Mouse (Mus musculus) cerebellum, postnatal 36 days (tissue): ENCODE results near the gene Ptbp1.

Experiments used
- DNase-seq, 2 experiments: peaks; one replicate each; pipeline ENCODE4 v3.0.0; 2021 to 2022; ENCODE audit warnings: mixed read lengths in 2 of 2

The Ptbp1 gene

GRCm38 (mm10) chr10:79860079-79860911 is 6.1 kb downstream of the Ptbp1 start:
- DNase-seq: no peak

GRCm38 (mm10) chr10:79861230-79862048 is 7.2 kb downstream of the Ptbp1 start:
- DNase-seq: peak; percentile 75 to 76

DNA sequence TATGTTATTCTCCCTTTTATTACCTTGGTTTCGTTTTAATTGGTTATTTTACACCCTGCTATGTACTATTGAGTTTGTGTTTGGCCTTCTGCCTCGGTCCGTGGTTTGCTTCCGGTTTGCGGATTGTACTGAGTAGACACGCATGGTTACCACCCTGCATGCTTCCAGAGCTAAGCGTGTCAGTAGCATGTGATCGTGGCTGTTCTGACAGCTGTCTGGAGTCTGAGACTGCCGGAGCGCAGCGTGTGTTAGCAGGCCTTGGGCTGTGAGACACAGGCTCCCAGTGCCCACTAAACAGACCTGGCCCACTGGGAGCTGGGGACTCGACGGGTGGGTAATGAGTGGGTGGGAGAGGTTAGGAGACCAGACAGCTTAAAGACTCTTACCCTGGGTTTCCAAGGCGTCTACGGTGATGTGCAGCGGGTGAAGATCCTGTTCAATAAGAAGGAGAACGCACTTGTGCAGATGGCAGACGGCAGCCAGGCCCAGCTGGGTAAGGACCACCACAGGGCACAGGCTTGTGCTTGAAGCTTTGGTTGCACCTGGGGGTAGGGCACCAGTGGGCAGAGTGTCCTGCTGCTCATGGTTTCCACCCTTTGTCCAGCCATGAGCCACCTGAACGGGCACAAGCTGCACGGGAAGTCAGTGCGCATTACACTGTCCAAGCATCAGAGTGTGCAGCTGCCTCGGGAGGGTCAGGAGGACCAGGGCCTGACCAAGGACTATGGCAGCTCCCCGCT is 8.0 kb downstream of the Ptbp1 start:
- no peak for DNase-seq

DNA sequence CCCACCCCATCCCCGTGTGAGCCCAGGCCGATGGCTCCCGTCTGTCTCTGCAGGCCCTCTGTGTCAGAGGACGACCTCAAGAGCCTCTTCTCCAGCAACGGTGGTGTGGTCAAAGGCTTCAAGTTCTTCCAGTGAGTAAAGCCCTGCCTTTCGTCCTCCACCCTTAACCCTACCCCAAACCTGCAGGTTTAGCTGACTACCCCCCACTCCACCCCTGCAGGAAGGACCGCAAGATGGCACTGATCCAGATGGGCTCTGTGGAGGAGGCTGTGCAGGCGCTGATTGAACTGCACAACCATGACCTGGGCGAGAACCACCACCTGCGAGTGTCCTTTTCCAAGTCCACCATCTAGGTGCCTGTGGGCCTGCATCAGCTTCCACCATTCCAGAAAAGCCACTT is 8.7 kb downstream of the Ptbp1 start:
- DNase-seq: no peak

GRCm38 (mm10) chr10:79864351-79865188 is 10.3 kb downstream of the Ptbp1 start:
- no peak for DNase-seq

DNA sequence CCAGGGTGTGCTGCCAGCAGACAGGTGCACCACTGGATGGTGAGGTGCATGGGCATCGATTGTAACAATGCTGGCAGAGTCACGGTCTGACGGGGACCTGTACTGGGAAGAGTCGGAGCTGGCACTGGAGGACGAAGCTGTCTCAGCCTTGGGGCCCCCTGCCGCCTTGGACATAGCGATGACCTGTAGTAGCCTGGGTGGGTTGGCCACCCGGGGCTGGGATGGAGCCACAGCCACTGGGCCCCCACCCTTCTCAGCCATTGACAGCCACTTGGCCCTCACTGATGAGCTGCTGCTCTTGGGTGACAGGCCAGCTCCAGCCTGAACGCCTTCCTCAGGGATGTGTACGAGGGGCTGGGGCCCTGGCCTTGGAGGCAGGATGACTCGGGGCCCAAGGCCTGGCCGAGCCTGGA is 11.0 kb downstream of the Ptbp1 start:
- DNase-seq: no peak

DNA sequence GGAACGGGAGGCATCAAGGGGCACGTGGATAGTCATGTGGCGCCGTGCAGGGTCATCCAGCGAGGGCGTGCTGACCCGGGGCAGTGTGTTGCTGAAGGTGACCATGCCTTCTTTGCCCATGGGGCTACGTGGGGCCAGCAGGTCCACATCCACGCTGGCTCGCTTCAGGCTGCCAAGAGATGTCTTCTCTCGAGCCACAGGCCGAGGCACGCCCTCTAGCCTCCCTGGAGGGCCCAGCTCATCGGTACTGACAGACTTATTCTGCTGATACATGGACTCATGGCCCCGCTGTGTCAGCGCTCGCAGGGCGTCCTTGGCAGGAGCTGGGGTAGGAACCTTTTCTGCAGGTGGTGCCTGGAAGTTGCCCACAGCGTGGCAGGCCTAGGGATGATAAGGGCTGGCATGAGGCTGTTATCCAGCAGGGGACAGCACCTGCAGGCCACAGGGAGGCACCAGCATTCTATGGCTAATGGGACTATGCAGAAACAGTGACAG is 11.6 kb downstream of the Ptbp1 start:
- peak; percentile 44 to 52 for DNase-seq

- DNase-seq: no peak
Measured at GRCm38 (mm10) chr10:79866601-79867000, 12.4 kb downstream of the Ptbp1 start.

DNA sequence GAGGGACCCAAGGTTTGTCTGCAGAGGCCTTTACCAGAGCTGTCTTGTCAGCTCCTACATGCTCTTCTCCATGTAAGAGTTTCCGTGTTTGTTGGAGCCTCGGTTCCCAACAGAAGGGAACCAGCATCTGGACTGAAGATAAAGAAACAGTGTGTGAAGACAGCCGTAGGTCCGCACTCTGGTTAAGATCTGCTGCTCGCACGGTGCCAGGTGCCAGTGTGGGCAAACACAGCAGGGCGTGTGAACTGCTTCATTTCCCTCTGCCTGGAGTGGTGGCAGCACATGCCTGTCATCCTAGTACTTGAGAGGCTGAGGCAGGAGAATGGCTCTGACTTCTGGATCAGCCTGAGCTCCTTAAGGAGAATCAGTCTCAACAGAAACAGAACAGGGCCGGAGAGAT is 17.6 kb downstream of the Ptbp1 start:
- DNase-seq: no peak

DNA sequence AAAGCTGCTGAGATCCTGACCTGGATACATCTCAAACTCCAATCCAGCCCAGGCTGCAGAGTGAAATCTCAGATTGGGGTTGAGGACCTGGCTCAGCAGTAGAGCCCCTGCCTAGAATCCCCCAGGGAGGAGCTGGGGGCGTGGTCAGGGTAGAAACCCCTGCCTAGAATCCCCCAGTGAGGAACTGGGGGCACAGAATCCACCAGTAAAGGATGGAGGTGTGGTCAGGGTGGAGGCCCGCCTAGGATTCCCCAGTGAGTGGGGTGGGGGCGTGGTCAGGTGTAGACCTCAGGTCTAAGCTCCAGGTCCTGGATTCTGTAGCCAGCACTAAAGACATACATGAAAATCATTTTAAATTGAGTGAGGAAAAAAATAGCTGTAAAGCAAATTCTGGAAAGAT is 18.6 kb downstream of the Ptbp1 start:
- DNase-seq: no peak

GRCm38 (mm10) chr10:79873313-79873712 is 19.1 kb downstream of the Ptbp1 start:
- no peak for DNase-seq

DNA sequence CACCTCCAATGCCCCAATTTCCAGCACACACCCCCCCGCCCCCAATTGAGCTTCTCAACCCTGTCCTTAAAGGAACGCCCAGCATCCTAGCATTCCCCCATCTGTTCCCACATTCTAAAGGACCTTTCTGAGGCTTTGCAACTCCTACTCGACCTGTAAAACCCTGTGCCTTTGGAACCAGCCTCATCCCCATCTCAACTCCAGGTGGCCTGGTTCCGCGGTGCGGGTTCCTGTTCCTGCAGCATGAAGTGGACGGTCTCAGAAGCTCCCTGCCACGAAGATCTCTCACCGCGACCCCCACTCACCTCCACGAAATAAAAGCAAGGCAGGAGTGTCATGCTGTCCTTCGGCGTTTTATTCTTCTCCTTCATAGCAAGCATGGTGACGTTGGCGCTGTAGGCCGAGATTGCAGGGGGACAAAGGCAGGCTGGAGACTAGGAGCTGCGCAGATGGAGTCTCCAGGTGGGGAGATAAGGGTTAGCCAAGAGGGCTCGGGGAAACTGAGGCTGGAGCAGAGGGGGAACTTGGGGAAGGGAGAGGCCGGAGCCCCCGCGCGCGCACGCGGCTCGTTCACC is 19.6 kb downstream of the Ptbp1 start:
- no peak for DNase-seq

DNA sequence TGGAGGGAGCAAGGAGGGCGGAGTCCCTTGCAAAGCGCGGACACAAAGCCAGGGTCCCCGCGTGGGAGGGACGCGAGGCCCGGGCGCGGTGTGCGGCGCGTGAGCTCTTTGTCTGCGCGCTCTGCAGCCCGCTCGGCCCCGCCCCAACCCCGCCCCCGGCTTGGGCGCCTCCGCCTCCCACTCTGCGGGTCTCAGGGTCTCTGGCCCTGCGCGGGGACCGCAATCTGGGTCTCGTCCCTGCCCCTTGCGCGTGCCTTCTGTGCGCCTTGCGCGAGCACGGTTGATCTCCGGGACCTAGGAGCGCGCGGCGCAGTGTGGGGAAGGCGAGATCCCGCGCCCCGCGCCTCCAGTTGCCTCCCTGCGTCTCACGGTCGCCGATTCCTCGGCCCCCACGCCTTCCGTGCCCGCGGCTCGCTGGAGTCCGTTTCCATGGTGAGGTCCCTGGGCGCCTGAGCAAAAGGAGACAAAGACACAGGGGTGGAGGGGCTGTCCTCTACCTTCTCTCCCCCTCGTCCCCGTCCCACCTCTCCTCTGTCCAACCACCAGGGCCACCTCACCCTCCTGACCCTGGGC is 20.1 kb downstream of the Ptbp1 start, which contains the start of the genes Prtn3 and Plppr3:
Gene Prtn3, plus strand, starts transcription at position 187 of the 573 bp plus-strand sequence.
Gene Plppr3, minus strand, starts transcription at position 345 of the 573 bp plus-strand sequence.
- peak in 1 of 2 experiments; percentile 39 for DNase-seq

- no peak for DNase-seq
Measured at GRCm38 (mm10) chr10:79877174-79877573, 22.9 kb downstream of the Ptbp1 start.

DNA sequence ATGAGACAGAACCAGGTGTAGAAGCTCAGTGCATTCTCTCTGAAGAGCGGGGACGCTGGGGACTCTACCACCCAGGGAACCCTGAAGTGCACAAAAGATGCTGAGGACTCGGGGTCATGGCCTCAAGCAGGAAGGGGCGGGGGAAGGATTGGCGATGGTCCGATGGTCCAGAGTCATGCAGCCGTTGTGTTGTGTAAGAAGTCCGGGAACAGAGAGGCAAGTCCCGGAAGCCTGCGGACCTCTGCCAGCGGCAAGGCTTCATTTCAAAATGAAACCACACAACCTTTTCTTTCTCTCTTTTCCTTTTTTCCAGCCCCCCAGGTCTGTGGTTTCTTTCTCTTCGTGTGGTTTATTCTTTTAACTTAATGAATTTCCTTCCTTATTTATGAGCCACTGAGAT is 23.5 kb downstream of the Ptbp1 start:
- DNase-seq: no peak

GRCm38 (mm10) chr10:79879527-79879926 is 25.3 kb downstream of the Ptbp1 start:
- DNase-seq: no peak

DNA sequence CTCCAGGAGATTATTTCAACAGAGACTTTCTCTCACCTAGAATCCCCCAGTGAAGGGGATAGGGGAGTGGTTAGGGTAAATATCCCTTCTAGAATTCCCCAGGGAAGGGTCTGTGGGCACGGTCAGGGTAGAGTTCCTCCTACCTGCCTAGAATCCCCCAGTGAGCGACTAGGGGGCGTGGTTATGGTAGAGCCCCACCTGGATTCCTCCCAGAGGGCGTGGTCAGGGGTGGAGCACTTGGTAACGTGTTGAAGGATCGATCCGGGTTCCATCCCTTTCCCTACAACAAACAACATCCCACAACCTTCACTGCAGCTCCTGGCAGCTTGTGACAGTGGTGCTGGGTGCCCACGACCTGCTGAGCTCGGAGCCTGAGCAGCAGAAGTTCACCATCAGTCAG is 26.5 kb downstream of the Ptbp1 start:
- no peak for DNase-seq

GRCm38 (mm10) chr10:79881981-79882380 is 27.8 kb downstream of the Ptbp1 start:
- peak in 1 of 2 experiments; percentile 13 for DNase-seq

- DNase-seq: peak; percentile 86 to 88
Measured at GRCm38 (mm10) chr10:79883297-79884084, 29.3 kb downstream of the Ptbp1 start.

GRCm38 (mm10) chr10:79884446-79884845 is 30.2 kb downstream of the Ptbp1 start:
- DNase-seq: peak; percentile 39 to 54
